Comparison of ENCODE assay signal across 16 mouse cellular contexts in the genomic region with DNA sequence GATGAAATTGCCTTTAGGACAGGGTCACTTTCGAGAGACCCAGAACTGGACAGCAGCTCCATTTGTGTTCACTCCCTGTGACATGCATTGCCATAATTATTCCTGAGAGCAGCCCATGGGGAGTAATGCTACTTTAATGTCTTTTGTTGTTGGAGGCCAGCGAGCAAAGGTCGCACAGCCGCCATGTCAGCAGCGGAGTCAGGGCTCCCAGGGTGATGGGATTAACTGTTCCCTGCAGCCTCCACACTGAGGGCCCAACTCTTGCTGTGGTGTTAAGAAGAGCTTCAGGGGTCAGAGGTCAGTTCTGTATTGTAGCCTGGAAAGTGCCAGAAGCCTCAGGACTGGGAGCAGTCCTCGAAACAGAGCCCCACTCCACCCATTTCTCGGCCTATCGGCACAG.
A peak's percentile ranks its signal among the peaks of the same experiment; 100 is the strongest.
DNase-seq lines count a peak whose midpoint lies in the region; ATAC-seq and TF ChIP-seq lines count a peak whose summit lies in the region.
"Had no signal": no experiment of that assay in that cellular context is flagged by ENCODE, and none has a peak within 500 bp of the region (broad histone marks: within the 10 kb centered on the region; RNA-seq: fewer than 3 reads in every experiment).

No protein-coding gene starts in this region.

- no peak overlapping the region for H3K4me2 ChIP-seq in stomach, postnatal 0 days (replicated peaks; ENCODE audit: low read depth)
- no peak overlapping the region for H3K4me2 ChIP-seq in forebrain, embryonic 12.5 days
- H3K4me2 ChIP-seq: embryonic facial prominence, embryonic 12.5 days; hindbrain, embryonic 15.5 days; liver, embryonic 13.5 days; midbrain, embryonic 12.5 days had no signal

- no peaks in the 10 kb centered on the region for H3K27me3 ChIP-seq in stomach, postnatal 0 days (ENCODE audit: control insufficient read depth, insufficient read depth, low read length)
- H3K27me3 ChIP-seq in forebrain, embryonic 12.5 days = peaks cover 4% of the 10 kb centered on the region; the same call in 1 of the 2 replicates
- H3K27me3 ChIP-seq: embryonic facial prominence, embryonic 12.5 days; hindbrain, embryonic 15.5 days; liver, embryonic 13.5 days had no signal

- intact Hi-C loops in gastrocnemius, adult 2 months (cut with DNase I) = loop anchor here (5.0 kb wide), 1 partner anchor 61 kb away; no protein-coding TSS in a partner anchor
- intact Hi-C loops in gastrocnemius, postnatal 14 days (cut with DNase I; ENCODE audit: low total_unique reads) = no loop called here

- no peak for TF ChIP-seq EP300 in stomach, postnatal 0 days (optimal IDR thresholded peaks at IDR 0.05)

- no peaks in the 10 kb centered on the region for H3K9me3 ChIP-seq in stomach, postnatal 0 days (ENCODE audit: control insufficient read depth, low read length)
- H3K9me3 ChIP-seq in forebrain, embryonic 12.5 days = no peaks in the 10 kb centered on the region
- H3K9me3 ChIP-seq: embryonic facial prominence, embryonic 12.5 days; forebrain, embryonic 10.5 days; hindbrain, embryonic 15.5 days; liver, embryonic 13.5 days; midbrain, embryonic 12.5 days had no signal

- no peaks in the 10 kb centered on the region for H3K36me3 ChIP-seq in stomach, postnatal 0 days (ENCODE audit: control insufficient read depth, insufficient read depth, low read length)
- no peaks in the 10 kb centered on the region for H3K36me3 ChIP-seq in forebrain, embryonic 12.5 days (replicated peaks)
- H3K36me3 ChIP-seq: embryonic facial prominence, embryonic 12.5 days; forebrain, embryonic 10.5 days; hindbrain, embryonic 15.5 days; liver, embryonic 13.5 days; midbrain, embryonic 12.5 days had no signal

- no peak for TF ChIP-seq CTCF in gastrocnemius, adult 2 months (IDR thresholded peaks at IDR 0.05)
- no peak for TF ChIP-seq CTCF in stomach, postnatal 0 days (IDR thresholded peaks at IDR 0.05; ENCODE audit: low read depth)

- peak overlapping the region; percentile 37 for H3K4me3 ChIP-seq in gastrocnemius, adult 2 months
- no peak overlapping the region for H3K4me3 ChIP-seq in stomach, postnatal 0 days (ENCODE audit: low read depth, low read length)
- no peak overlapping the region for H3K4me3 ChIP-seq in forebrain, embryonic 12.5 days (replicated peaks)
- H3K4me3 ChIP-seq: embryonic facial prominence, embryonic 12.5 days; forebrain, embryonic 10.5 days; hindbrain, embryonic 15.5 days; layer of hippocampus, adult 2 months; liver, embryonic 13.5 days; midbrain, embryonic 12.5 days; myocyte had no signal

- 78% methylated on average over 8 of the region's 8 CpGs for WGBS in stomach, postnatal 0 days
- 40% methylated on average over 8 of the region's 8 CpGs for WGBS in forebrain, embryonic 12.5 days

- peak overlapping the region; percentile 82 for H3K27ac ChIP-seq in gastrocnemius, adult 2 months
- no peak overlapping the region; the same call in 1 of the 2 replicates for H3K27ac ChIP-seq in stomach, postnatal 0 days (replicated peaks)
- no peak overlapping the region for H3K27ac ChIP-seq in forebrain, embryonic 12.5 days
- H3K27ac ChIP-seq: embryonic facial prominence, embryonic 12.5 days; forebrain, embryonic 10.5 days; hindbrain, embryonic 15.5 days; layer of hippocampus, adult 2 months; liver, embryonic 13.5 days; midbrain, embryonic 12.5 days had no signal

- DNase-seq in gastrocnemius, adult 2 months = no peak
- DNase-seq in gastrocnemius, postnatal 14 days = no peak
- DNase-seq in kidney, adult 9 months = peak; percentile 58
- no peak for DNase-seq in kidney, adult 11 months
- DNase-seq in kidney, postnatal 14 days = peak; percentile 54
- DNase-seq in stomach, postnatal 0 days (ENCODE audit: low spot score) = no peak
- no peak for DNase-seq in layer of hippocampus, postnatal 10 days (ENCODE audit: low spot score in 2 of 2)
- DNase-seq: cerebellum, adult 9-10 months; liver, embryonic 13.5 days had no signal

- no peak overlapping the region for H3K9ac ChIP-seq in stomach, postnatal 0 days (ENCODE audit: low read length)
- no peak overlapping the region for H3K9ac ChIP-seq in forebrain, embryonic 12.5 days
- H3K9ac ChIP-seq: hindbrain, embryonic 15.5 days; liver, embryonic 13.5 days; midbrain, embryonic 12.5 days had no signal

- peak; percentile 26; the same call in 1 of the 2 replicates for ATAC-seq in stomach, postnatal 0 days (ENCODE audit: low FRiP score, low TSS enrichment)
- ATAC-seq in forebrain, embryonic 12.5 days (ENCODE audit: low FRiP score) = no peak

- no peaks in the 10 kb centered on the region; the same call in 1 of the 2 replicates for H3K4me1 ChIP-seq in stomach, postnatal 0 days (replicated peaks; ENCODE audit: control insufficient read depth, insufficient read depth)
- H3K4me1 ChIP-seq in forebrain, embryonic 12.5 days = peaks cover 6% of the 10 kb centered on the region
- H3K4me1 ChIP-seq: liver, embryonic 13.5 days had no signal

Comparison
In these comparisons a context has a peak if more than half of its experiments do, and no peak if none do; other contexts are left out.
1. DNase-seq: peak in kidney, adult 9 months (single experiment) and kidney, postnatal 14 days (single experiment); none in gastrocnemius, adult 2 months (single experiment), gastrocnemius, postnatal 14 days (single experiment), kidney, adult 11 months (single experiment), stomach, postnatal 0 days (single experiment) and layer of hippocampus, postnatal 10 days (0 of 2).